Mouse (Mus musculus) spleen, adult 2 months (tissue): ENCODE measurements at regions not wholly inside any gene's neighbourhood (a gene's known extent, or its start where the extent isn't known, plus 50 kb on each side); places are given as distances from the start of the nearest gene placed in this dataset.

Experiments
- CTCF ChIP-seq: fragments of 200-500 bp; IDR thresholded peaks from 2 replicates; pipeline ENCODE4 v1.5.1; 2011; ENCODE audit warnings: mild to moderate bottlenecking, inconsistent platforms; ENCODE audit not compliant: insufficient read depth, insufficient read length, insufficient replicate concordance; ENCODE audit errors: extremely low read depth
- POLR2A ChIP-seq: fragments of 200-500 bp; IDR thresholded peaks from 2 replicates; pipeline ENCODE4 v1.6.1; 2011; ENCODE audit warnings: low read depth, low read length, inconsistent platforms

- no peak for TF ChIP-seq CTCF
- TF ChIP-seq POLR2A: no peak
These were observed 564.8 kb downstream of the Arl4a start for GRCm38 (mm10) chr12:39472984-39473383.
